Mouse (Mus musculus) cerebellum, adult 2 months (tissue): ENCODE results near the gene Zdhhc21. TPM values are rescaled to one million over a fixed set of nuclear protein-coding genes. Genes with fewer than 3 reads are reported as not detected.

Source experiments
- DNase-seq, 2 experiments: peaks; one replicate each; pipeline ENCODE4 v3.0.0; 2021
- H3K27ac ChIP-seq: fragments of 200-500 bp; 2 replicates; pipeline ENCODE4 v1.5.1; 2012; ENCODE audit warnings: low read length, control low read depth, inconsistent platforms; ENCODE audit not compliant: insufficient read depth
- H3K27me3 ChIP-seq: fragments of 200-500 bp; 2 replicates; pipeline ENCODE4 v1.6.1; 2012; ENCODE audit warnings: inconsistent platforms, mild to moderate bottlenecking, low read length, moderate library complexity; ENCODE audit not compliant: control insufficient read depth, insufficient read depth
- H3K4me1 ChIP-seq: fragments of 200-500 bp; 2 replicates; pipeline ENCODE4 v1.6.1; 2011; ENCODE audit warnings: low read length; ENCODE audit not compliant: control insufficient read depth, insufficient read depth
- H3K4me3 ChIP-seq: fragments of 200-500 bp; replicated peaks from 2 replicates; pipeline ENCODE3; 2011; ENCODE audit warnings: mild to moderate bottlenecking, low read depth, low read length, control low read depth; ENCODE audit not compliant: insufficient read depth
- CTCF ChIP-seq: fragments of 200-500 bp; IDR thresholded peaks from 2 replicates; pipeline ENCODE4 v1.5.1; 2011; ENCODE audit warnings: low read depth, mild to moderate bottlenecking, control low read depth, low read length, moderate library complexity, borderline replicate concordance; ENCODE audit not compliant: insufficient read depth
- POLR2A ChIP-seq: fragments of 200-500 bp; IDR thresholded peaks from 2 replicates; pipeline ENCODE4 v1.6.1; 2011; ENCODE audit warnings: low read length, control low read depth, borderline replicate concordance; ENCODE audit not compliant: insufficient read depth
- WGBS: fragments of 180-500 bp; shearing (Covaris S2); methylation state at CpG from one replicate; pipeline ENCODE4 v1.1.7; 2018; 5-methylcytosine and 5-hydroxymethylcytosine counted together
- polyA plus RNA-seq: library from polyadenylated mRNA; depleted of rRNA; stranded (reverse); fragments of >200 nt; gene quantifications from 2 replicates; pipeline ENCODE4 v1.2.3, GENCODE M21; 2012; rRNA removed

The Zdhhc21 gene
- polyA plus RNA-seq, 1 experiment = 16.3 TPM

- no peak for DNase-seq
- Histone ChIP-seq H3K27me3 (no peaks in the 10 kb centered on the region), H3K4me3 (no peak overlapping the region), H3K27ac (no peak overlapping the region), H3K4me1 (no peaks in the 10 kb centered on the region)
- 87% methylated on average over 6 of the region's 6 CpGs for WGBS
- TF ChIP-seq CTCF = no peak
- no peak for TF ChIP-seq POLR2A
These were observed 66.2 kb downstream of the Zdhhc21 start for GRCm38 (mm10) chr4:82793608-82794007.

DNA sequence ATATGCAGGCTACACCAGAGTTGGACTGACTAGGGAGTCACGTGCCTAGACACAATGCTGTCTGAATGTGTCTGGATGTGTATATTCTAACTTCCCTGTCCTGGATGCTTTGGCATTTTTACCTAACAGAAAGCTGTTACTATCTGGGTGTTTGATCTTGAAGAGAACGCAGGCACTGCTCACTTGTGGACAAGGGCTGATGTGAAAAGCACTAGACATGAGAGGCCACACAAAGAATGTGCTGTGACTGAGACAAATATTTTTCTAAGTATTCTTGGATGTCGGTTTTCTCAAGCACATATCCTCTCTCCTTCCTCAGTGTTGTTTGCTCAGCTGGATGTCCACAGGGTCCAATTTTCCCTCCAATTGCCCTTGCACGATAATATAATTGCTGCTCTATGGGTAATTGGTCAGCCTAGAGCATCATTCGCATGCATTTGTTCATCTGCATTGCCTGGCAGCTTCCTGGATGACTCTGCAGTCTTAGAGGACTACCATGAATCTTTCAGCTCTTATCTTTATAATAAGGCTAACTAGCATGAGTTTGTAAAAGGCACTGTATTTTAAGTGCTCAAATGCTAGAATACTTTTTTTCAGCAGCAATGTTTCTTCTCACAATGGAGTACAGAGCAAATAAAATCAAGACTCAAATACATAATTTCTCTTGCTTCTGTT, 66.7 kb downstream of the Zdhhc21 start:
- TF ChIP-seq CTCF (no peak), POLR2A (no peak)
- 75% methylated on average over 5 of the region's 5 CpGs for WGBS
- no peak overlapping the region for H3K27ac ChIP-seq
- no peak for DNase-seq
- no peaks in the 10 kb centered on the region for H3K4me1 ChIP-seq
- no peak overlapping the region for H3K4me3 ChIP-seq
- H3K27me3 ChIP-seq = no peaks in the 10 kb centered on the region

- WGBS = 63% methylated on average over 11 of the region's 11 CpGs
- no peak overlapping the region for H3K4me3 ChIP-seq
- TF ChIP-seq CTCF (no peak), POLR2A (no peak)
These were observed 94.1 kb downstream of the Zdhhc21 start for GRCm38 (mm10) chr4:82765513-82766216.

GRCm38 (mm10) chr4:82763586-82763985, 96.2 kb downstream of the Zdhhc21 start:
- DNase-seq = no peak
- H3K27me3 ChIP-seq = no peaks in the 10 kb centered on the region; the same call in 1 of the 2 replicates
- no peak overlapping the region for H3K4me3 ChIP-seq
- TF ChIP-seq POLR2A = no peak
- TF ChIP-seq CTCF = no peak
- WGBS = 80% methylated on average over 5 of the region's 5 CpGs
- H3K4me1 ChIP-seq = no peaks in the 10 kb centered on the region
- H3K27ac ChIP-seq = no peak overlapping the region

More at GRCm38 (mm10) chr4:82765513-82766216, 94.1 kb downstream of the Zdhhc21 start:
- DNase-seq = no peak
- Histone ChIP-seq H3K27me3 (no peaks in the 10 kb centered on the region; the same call in 1 of the 2 replicates), H3K27ac (no peak overlapping the region), H3K4me1 (no peaks in the 10 kb centered on the region)

DNA sequence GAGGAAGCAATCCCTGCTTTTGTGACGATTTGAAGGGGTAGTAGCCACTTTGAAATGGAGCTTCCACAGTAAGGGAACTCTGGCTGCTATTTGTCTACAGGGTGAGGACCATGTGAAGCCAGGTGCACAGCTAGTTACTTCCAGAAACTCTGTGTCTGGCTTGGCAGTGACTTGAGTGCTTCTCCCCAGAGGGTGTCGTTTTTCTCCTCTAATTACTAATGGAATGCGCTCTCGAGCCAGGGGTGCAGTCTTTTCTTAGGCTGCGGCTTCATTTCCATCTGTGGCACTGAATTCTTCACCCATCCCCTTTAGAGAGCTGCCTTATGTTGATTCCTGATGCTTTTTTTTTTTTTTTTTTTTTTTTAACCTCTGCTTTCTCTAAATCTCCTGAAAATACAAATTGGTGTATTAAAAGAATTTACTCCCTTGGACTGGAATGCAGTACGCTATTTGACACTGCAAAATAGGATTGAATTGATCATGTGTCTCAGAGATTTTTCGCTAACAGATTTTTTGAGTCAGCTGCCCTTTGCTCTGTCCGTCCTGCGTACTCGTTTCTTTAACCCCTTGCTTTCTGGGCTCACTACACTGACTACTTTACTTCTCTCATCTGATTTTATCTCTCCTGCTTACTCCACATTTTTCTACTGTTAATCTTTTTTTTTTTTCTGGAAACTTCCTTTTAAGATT, 97.2 kb downstream of the Zdhhc21 start:
- Histone ChIP-seq H3K4me3 (no peak overlapping the region), H3K27ac (no peak overlapping the region), H3K4me1 (no peaks in the 10 kb centered on the region)

DNA sequence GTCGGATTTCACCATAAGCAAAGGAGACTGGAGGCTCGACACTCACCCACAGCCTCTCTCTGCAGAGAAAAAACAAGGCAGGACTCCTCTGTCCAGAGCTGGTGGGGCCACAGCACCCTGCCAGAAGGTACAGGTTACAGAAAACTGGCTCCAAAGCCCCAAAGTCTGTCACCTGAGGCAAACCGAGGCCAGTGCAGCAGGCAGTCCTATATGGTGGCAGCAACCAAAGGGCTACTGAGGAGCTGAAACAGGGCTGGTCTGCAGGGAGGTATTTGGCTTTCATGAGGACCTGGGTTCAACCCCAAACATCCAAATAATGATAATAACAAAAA, 103.5 kb downstream of the Zdhhc21 start:
- no peak overlapping the region for H3K27ac ChIP-seq
- WGBS = 29% methylated on average over 3 of the region's 3 CpGs
- no peak for DNase-seq
- no peaks in the 10 kb centered on the region for H3K27me3 ChIP-seq
- H3K4me3 ChIP-seq = no peak overlapping the region
- H3K4me1 ChIP-seq = no peaks in the 10 kb centered on the region
- TF ChIP-seq POLR2A (no peak), CTCF (no peak)

More for the DNA sequence above, 97.2 kb downstream of the Zdhhc21 start:
- WGBS = 11% methylated on average over 10 of the region's 10 CpGs
- TF ChIP-seq CTCF = no peak
- no peak for TF ChIP-seq POLR2A
- no peaks in the 10 kb centered on the region; the same call in 1 of the 2 replicates for H3K27me3 ChIP-seq
- no peak for DNase-seq

- no peak for DNase-seq
- 53% methylated on average over 3 of the region's 3 CpGs for WGBS
- no peaks in the 10 kb centered on the region for H3K27me3 ChIP-seq
- no peak overlapping the region for H3K4me3 ChIP-seq
- no peak overlapping the region for H3K27ac ChIP-seq
- no peaks in the 10 kb centered on the region for H3K4me1 ChIP-seq
- TF ChIP-seq POLR2A (no peak), CTCF (no peak)
These were observed 104.0 kb downstream of the Zdhhc21 start for GRCm38 (mm10) chr4:82755616-82756294.

Other genes with a start within 250 kb of the Zdhhc21 start
- 44.3 and 45.5 TPM in 2 replicates for gene Nfib, start 154.2 kb downstream of the Zdhhc21 start, polyA plus RNA-seq
- not detected in 2 replicates for gene Cer1, start 25.2 kb upstream of the Zdhhc21 start, polyA plus RNA-seq
- gene Frem1, start 192.4 kb upstream of the Zdhhc21 start, polyA plus RNA-seq = 3.4 and 4.3 TPM in 2 replicates